Mouse (Mus musculus) hindbrain, postnatal 0 days (tissue): ENCODE measurements at regions not wholly inside any gene's neighbourhood (a gene's known extent, or its start where the extent isn't known, plus 50 kb on each side); places are given as distances from the start of the nearest gene placed in this dataset.
"Not testable (repeated sequence)": the region's sequence is repeated elsewhere in the genome, so short reads cannot be mapped to it uniquely, and the experiment has no call there.

ENCODE experiments used
- ATAC-seq: fragments of 200-750 bp; cut with Nextera tagmentation; 2 replicates; pipeline ENCODE4 v1.8.0; 2017; ENCODE audit warnings: mild to moderate bottlenecking, moderate TSS enrichment, moderate library complexity
- DNase-seq: peaks from one replicate; pipeline ENCODE4 v3.0.0-alpha.2; 2015; ENCODE audit warnings: low spot score
- H3K27ac ChIP-seq: fragments of 300-500 bp; sonication (generic); 2 replicates; pipeline ENCODE4 v1.5.1; 2014; ENCODE audit warnings: mild to moderate bottlenecking
- H3K27me3 ChIP-seq: fragments of 300-500 bp; sonication (generic); 2 replicates; pipeline ENCODE4 v1.6.1; 2014; ENCODE audit warnings: low read length, mixed read lengths; ENCODE audit not compliant: insufficient read depth
- H3K36me3 ChIP-seq: fragments of 300-500 bp; sonication (generic); 2 replicates; pipeline ENCODE4 v1.6.1; 2014; ENCODE audit warnings: low read length, mixed read lengths; ENCODE audit not compliant: insufficient read depth
- H3K4me1 ChIP-seq: fragments of 300-500 bp; sonication (generic); 2 replicates; pipeline ENCODE4 v1.6.1; 2014; ENCODE audit warnings: antibody characterized with exemption, low read length, mixed read lengths; ENCODE audit not compliant: insufficient read depth
- H3K4me2 ChIP-seq: fragments of 300-500 bp; sonication (generic); 2 replicates; pipeline ENCODE4 v1.6.1; 2014; ENCODE audit warnings: low read depth, mild to moderate bottlenecking, low read length, moderate library complexity, mixed read lengths
- H3K4me3 ChIP-seq: fragments of 300-500 bp; sonication (generic); 2 replicates; pipeline ENCODE4 v1.5.1; 2014; ENCODE audit warnings: low read length
- H3K9ac ChIP-seq: fragments of 300-500 bp; sonication (generic); replicated peaks from 2 replicates; pipeline ENCODE4 v1.6.1; 2014; ENCODE audit warnings: mild to moderate bottlenecking, low read length, moderate library complexity, mixed read lengths
- H3K9me3 ChIP-seq: fragments of 300-500 bp; sonication (generic); 2 replicates; pipeline ENCODE4 v1.6.1; 2016; ENCODE audit warnings: low read length, mixed read lengths
- CTCF ChIP-seq: IDR thresholded peaks from 2 replicates; pipeline ENCODE4 v1.5.1; 2016; ENCODE audit warnings: antibody characterized with exemption, control low read depth, low read depth
- WGBS: fragments of 180-500 bp; shearing (Covaris S2); extraction: QIAGEN DNeasy Blood & Tissue Kit; methylation state at CpG from one replicate; pipeline ENCODE4 v1.1.7; 2014; 5-methylcytosine and 5-hydroxymethylcytosine counted together

DNA sequence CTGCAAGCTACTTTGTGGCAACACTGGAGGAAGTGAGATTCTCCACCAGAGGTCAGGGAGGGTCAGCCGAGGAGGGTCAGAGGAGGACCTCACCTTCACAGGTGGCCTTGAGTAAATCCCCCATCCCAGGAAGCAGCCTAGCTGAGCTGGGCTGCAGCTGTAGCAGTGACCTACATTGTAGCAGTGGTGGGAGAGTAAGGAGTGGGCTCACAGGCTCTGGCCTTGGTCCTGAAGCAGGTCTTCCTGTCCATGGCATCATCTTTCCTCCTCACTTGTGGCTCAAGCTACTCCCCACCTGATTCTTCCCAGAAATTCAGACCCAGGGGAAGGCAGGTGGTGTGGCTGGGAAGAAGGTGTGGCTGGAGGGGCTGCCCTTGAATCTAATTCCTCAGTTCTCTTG lies 84.3 kb downstream of the 1810013L24Rik start:
- WGBS, result 38% methylated on average over 1 of the region's 1 CpGs
- DNase-seq, result not testable (repeated sequence)

DNA sequence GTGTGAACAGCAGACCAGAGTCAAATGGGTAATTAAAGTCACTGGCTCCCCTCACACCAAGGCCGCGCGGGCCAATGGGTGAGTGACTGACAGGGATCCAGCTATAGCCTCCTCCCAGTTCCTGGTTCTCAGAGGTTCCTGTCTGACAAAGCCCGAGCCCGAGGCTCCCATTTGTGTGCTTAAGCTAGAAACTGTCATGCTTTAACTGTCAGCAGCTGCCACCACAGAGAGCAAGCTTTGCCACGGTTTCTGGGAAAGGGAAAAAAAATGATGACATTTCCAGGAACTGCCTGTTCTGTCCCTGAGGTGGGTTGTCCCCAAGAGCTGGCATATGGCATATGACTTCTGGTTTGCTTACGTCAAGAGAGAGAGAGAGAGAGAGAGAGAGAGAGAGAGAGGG lies 86.2 kb downstream of the 1810013L24Rik start:
- no peak overlapping the region for H3K4me2 ChIP-seq
- no peak overlapping the region for H3K9ac ChIP-seq
- no peaks in the 10 kb centered on the region for H3K4me1 ChIP-seq
- 30% methylated on average over 7 of the region's 7 CpGs for WGBS
- H3K9me3 ChIP-seq, result no peaks in the 10 kb centered on the region
- no peak overlapping the region for H3K4me3 ChIP-seq
- no peaks in the 10 kb centered on the region for H3K36me3 ChIP-seq
- TF ChIP-seq CTCF, result no peak
- H3K27ac ChIP-seq, result no peak overlapping the region; the same call in 1 of the 2 replicates
- DNase-seq (peak; percentile 52), ATAC-seq (peak; percentile 61)
- H3K27me3 ChIP-seq, result no peaks in the 10 kb centered on the region

More for the DNA sequence above, 84.3 kb downstream of the 1810013L24Rik start:
- not testable (repeated sequence) for H3K27ac ChIP-seq, ATAC-seq, H3K9ac ChIP-seq, H3K9me3 ChIP-seq, H3K27me3 ChIP-seq, H3K4me2 ChIP-seq, H3K4me3 ChIP-seq, H3K4me1 ChIP-seq, H3K36me3 ChIP-seq

DNA sequence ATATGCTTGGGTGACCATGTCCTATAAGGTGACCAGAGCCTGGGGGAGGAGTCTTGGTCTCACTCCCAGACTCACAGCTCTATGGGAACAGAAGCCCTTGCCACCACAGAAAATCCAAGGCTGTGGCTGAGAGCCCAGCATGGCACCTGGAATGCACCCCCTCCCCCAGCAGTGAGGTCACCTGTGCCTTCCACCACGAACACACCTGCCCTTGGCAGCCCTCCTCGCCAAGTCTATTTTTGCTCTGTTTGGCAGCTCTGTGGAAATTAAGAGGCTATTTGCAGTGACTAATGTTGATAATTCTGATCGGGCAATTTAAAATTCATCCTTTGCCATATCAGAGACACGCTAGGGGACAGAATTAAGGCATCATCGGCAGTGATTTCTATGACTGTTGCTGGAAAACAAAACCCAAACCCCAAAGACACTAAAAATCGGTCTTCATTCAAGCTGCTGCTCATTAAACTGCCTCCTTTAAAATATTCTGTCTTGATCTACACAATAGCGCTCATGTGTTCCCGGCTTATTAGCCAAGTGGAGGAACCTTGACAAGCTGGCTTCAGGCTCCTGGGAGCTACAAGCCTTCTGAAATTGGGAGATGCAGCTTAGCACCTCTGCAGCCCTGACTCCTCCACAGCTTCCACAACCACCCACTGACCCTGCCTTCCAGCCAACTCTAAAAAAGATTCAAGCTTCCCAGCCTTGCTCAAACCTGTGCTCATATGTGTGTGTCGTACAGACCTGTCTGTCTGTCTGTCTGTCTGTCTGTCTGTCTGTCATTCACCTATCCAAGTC lies 89.0 kb downstream of the 1810013L24Rik start:
- ATAC-seq, result no peak
- H3K27me3 ChIP-seq, result no peaks in the 10 kb centered on the region
- H3K4me3 ChIP-seq, result no peak overlapping the region
- WGBS, result 74% methylated on average over 9 of the region's 9 CpGs
- H3K4me1 ChIP-seq, result no peaks in the 10 kb centered on the region
- DNase-seq, result no peak
- no peaks in the 10 kb centered on the region for H3K9me3 ChIP-seq
- no peak for TF ChIP-seq CTCF
- H3K4me2 ChIP-seq, result no peak overlapping the region
- H3K9ac ChIP-seq, result no peak overlapping the region
- no peaks in the 10 kb centered on the region for H3K36me3 ChIP-seq
- H3K27ac ChIP-seq, result no peak overlapping the region

GRCm38 (mm10) chr16:8924732-8925131 lies 94.8 kb downstream of the 1810013L24Rik start:
- Histone ChIP-seq H3K9me3 (no peaks in the 10 kb centered on the region), H3K4me2 (no peak overlapping the region), H3K9ac (no peak overlapping the region), H3K27me3 (no peaks in the 10 kb centered on the region), H3K4me3 (no peak overlapping the region), H3K4me1 (no peaks in the 10 kb centered on the region), H3K36me3 (no peaks in the 10 kb centered on the region), H3K27ac (no peak overlapping the region)
- 84% methylated on average over 4 of the region's 4 CpGs for WGBS
- ATAC-seq (no peak), DNase-seq (no peak)
- no peak for TF ChIP-seq CTCF

- no peak overlapping the region for H3K27ac ChIP-seq
- DNase-seq (no peak), ATAC-seq (no peak)
- TF ChIP-seq CTCF, result no peak
- H3K9ac ChIP-seq, result no peak overlapping the region
- H3K27me3 ChIP-seq, result no peaks in the 10 kb centered on the region
- H3K36me3 ChIP-seq, result no peaks in the 10 kb centered on the region
- no peak overlapping the region for H3K4me3 ChIP-seq
- no peaks in the 10 kb centered on the region for H3K9me3 ChIP-seq
- H3K4me1 ChIP-seq, result no peaks in the 10 kb centered on the region
- H3K4me2 ChIP-seq, result no peak overlapping the region
These were observed 102.1 kb downstream of the 1810013L24Rik start for GRCm38 (mm10) chr16:8931961-8932360.

- TF ChIP-seq CTCF, result no peak
- Histone ChIP-seq H3K9me3 (no peaks in the 10 kb centered on the region), H3K27ac (no peak overlapping the region), H3K4me2 (no peak overlapping the region), H3K36me3 (no peaks in the 10 kb centered on the region), H3K4me1 (no peaks in the 10 kb centered on the region), H3K9ac (no peak overlapping the region), H3K4me3 (no peak overlapping the region), H3K27me3 (no peaks in the 10 kb centered on the region)
- no peak for ATAC-seq
- DNase-seq, result no peak
- WGBS, result 94% methylated on average over 3 of the region's 3 CpGs
These were observed 103.2 kb downstream of the 1810013L24Rik start for GRCm38 (mm10) chr16:8933121-8933520.

- TF ChIP-seq CTCF, result no peak
- H3K4me2 ChIP-seq, result no peak overlapping the region
- H3K4me3 ChIP-seq, result no peak overlapping the region
- H3K9ac ChIP-seq, result no peak overlapping the region
- no peaks in the 10 kb centered on the region for H3K36me3 ChIP-seq
- no peaks in the 10 kb centered on the region for H3K9me3 ChIP-seq
- H3K4me1 ChIP-seq, result no peaks in the 10 kb centered on the region
- DNase-seq, result no peak
- H3K27me3 ChIP-seq, result no peaks in the 10 kb centered on the region
- no peak for ATAC-seq
- H3K27ac ChIP-seq, result no peak overlapping the region
These were observed 106.5 kb downstream of the 1810013L24Rik start for GRCm38 (mm10) chr16:8936446-8936845.
